In genomic region chr16:55811792-55812191, GRCm38 (mm10) we compare ENCODE assay signal across 27 mouse cellular contexts. TPM values are rescaled to one million over a fixed set of nuclear protein-coding genes. Genes with fewer than 3 reads are reported as not detected.
DNase-seq lines count a peak whose midpoint lies in the region; ATAC-seq and TF ChIP-seq lines count a peak whose summit lies in the region.
"Had no signal": no experiment of that assay in that cellular context is flagged by ENCODE, and none has a peak within 500 bp of the region (broad histone marks: within the 10 kb centered on the region; RNA-seq: fewer than 3 reads in every experiment).

No protein-coding gene starts in this region.

- H3K36me3 ChIP-seq in G1E (replicated peaks): peaks cover 69% of the 10 kb centered on the region
- H3K36me3 ChIP-seq in hindbrain, embryonic 13.5 days: peaks cover 43% of the 10 kb centered on the region

- H3K4me3 ChIP-seq in lung, adult 2 months (replicated peaks; ENCODE audit: extremely low read depth, low read depth, low read length): no peak overlapping the region
- no peak overlapping the region for H3K4me3 ChIP-seq in G1E (ENCODE audit: low read depth, low read length)
- H3K4me3 ChIP-seq in hindbrain, embryonic 13.5 days: no peak overlapping the region
- H3K4me3 ChIP-seq: embryonic facial prominence, embryonic 12.5 days; forebrain, embryonic 12.5 days; heart, embryonic 12.5 days; layer of hippocampus, adult 2 months; limb, embryonic 13.5 days; liver, embryonic 12.5 days; myocyte; neural tube, embryonic 13.5 days had no signal

- DNase-seq in lung, adult 2 months: peak; percentile 2
- no peak for DNase-seq in lung, postnatal 36 days
- no peak for DNase-seq in G1E (ENCODE audit: low spot score)
- no peak for DNase-seq in gastrocnemius, postnatal 14 days
- DNase-seq in gastrocnemius, postnatal 25 days: no peak
- DNase-seq: cerebellum, adult 11-12 months; cerebellum, postnatal 10 days; heart, postnatal 10 days; kidney, adult 9 months; kidney, postnatal 14 days; layer of hippocampus, postnatal 36 days; lung, adult 18-20 months; lung, postnatal 14 days; thymus, adult 18-20 months; thymus, postnatal 4 days had no signal

- no peak overlapping the region for H3K9ac ChIP-seq in hindbrain, embryonic 13.5 days
- H3K9ac ChIP-seq: embryonic facial prominence, embryonic 12.5 days; forebrain, embryonic 12.5 days; heart, embryonic 12.5 days; limb, embryonic 13.5 days; liver, embryonic 12.5 days; neural tube, embryonic 13.5 days had no signal

- TF ChIP-seq POLR2A in lung, adult 2 months (IDR thresholded peaks at IDR 0.05; ENCODE audit: borderline replicate concordance, extremely low read depth, low read depth, low read length): no peak

- H3K9me3 ChIP-seq in G1E (replicated peaks): no peaks in the 10 kb centered on the region
- no peaks in the 10 kb centered on the region for H3K9me3 ChIP-seq in hindbrain, embryonic 13.5 days
- H3K9me3 ChIP-seq: embryonic facial prominence, embryonic 12.5 days; forebrain, embryonic 12.5 days; heart, embryonic 12.5 days; limb, embryonic 13.5 days; liver, embryonic 12.5 days; neural tube, embryonic 13.5 days had no signal

- no peak for TF ChIP-seq CTCF in lung, adult 2 months (IDR thresholded peaks at IDR 0.05; ENCODE audit: insufficient read depth, low read length)
- no peak for TF ChIP-seq CTCF in G1E (IDR thresholded peaks at IDR 0.05; ENCODE audit: low read depth, low read length)

- H3K4me1 ChIP-seq in lung, adult 2 months (ENCODE audit: control insufficient read depth, insufficient read depth, low read length): peaks cover 10% of the 10 kb centered on the region
- H3K4me1 ChIP-seq in G1E (ENCODE audit: insufficient read depth, low read depth, low read length): peaks cover 9% of the 10 kb centered on the region
- H3K4me1 ChIP-seq in hindbrain, embryonic 13.5 days (replicated peaks): no peaks in the 10 kb centered on the region
- H3K4me1 ChIP-seq: forebrain, embryonic 12.5 days; heart, embryonic 12.5 days; liver, embryonic 12.5 days; neural tube, embryonic 13.5 days had no signal

- H3K4me2 ChIP-seq in hindbrain, embryonic 13.5 days: no peak overlapping the region
- H3K4me2 ChIP-seq: embryonic facial prominence, embryonic 12.5 days; forebrain, embryonic 12.5 days; heart, embryonic 12.5 days; limb, embryonic 13.5 days; liver, embryonic 12.5 days; neural tube, embryonic 13.5 days had no signal

- no peak overlapping the region for H3K27ac ChIP-seq in hindbrain, embryonic 13.5 days
- H3K27ac ChIP-seq: embryonic facial prominence, embryonic 12.5 days; forebrain, embryonic 12.5 days; layer of hippocampus, adult 2 months; limb, embryonic 13.5 days; liver, embryonic 12.5 days; neural tube, embryonic 13.5 days had no signal

- 78% methylated on average over 6 of the region's 6 CpGs for WGBS in lung, adult 2 months
- WGBS in hindbrain, embryonic 13.5 days: 92% methylated on average over 6 of the region's 6 CpGs

- ATAC-seq in G1E (ENCODE audit: extremely low read depth, insufficient number of reproducible peaks, low FRiP score, poor library complexity, severe bottlenecking): peak; percentile 28; the same call in 1 of the 2 replicates
- peak; percentile 44 to 63; a peak in 3 of 4 replicates for ATAC-seq in hematopoietic stem cell, adult 5-6 weeks (replicated peaks in 1 of 2; ENCODE audit: insufficient read depth in 1 of 2, low FRiP score in 2 of 2, low TSS enrichment in 1 of 2, low read depth in 1 of 2, poor library complexity in 2 of 2, severe bottlenecking in 2 of 2)
- no peak for ATAC-seq in hindbrain, embryonic 13.5 days (ENCODE audit: low FRiP score)
- ATAC-seq: liver, embryonic 12.5 days; midbrain, embryonic 16.5 days; Patski had no signal

- no peaks in the 10 kb centered on the region for H3K27me3 ChIP-seq in G1E (ENCODE audit: insufficient read depth, low read length)
- no peaks in the 10 kb centered on the region for H3K27me3 ChIP-seq in hindbrain, embryonic 13.5 days
- H3K27me3 ChIP-seq: embryonic facial prominence, embryonic 12.5 days; forebrain, embryonic 12.5 days; heart, embryonic 12.5 days; limb, embryonic 13.5 days; liver, embryonic 12.5 days; neural tube, embryonic 13.5 days; Patski had no signal

- intact Hi-C loops in gastrocnemius, postnatal 14 days (cut with DNase I; ENCODE audit: low total_unique reads): no loop called here

RNA-seq across cellular contexts. Expression of gene Nfkbiz, which starts 26.9 kb away (rescaled TPM):
- polyA plus RNA-seq in lung, adult 2 months (2012; rRNA removed): 13.4 and 15.3 TPM in 2 replicates
- total RNA-seq in G1E (2014; fragmentation: Nextera tagmentation) (5.5 and 5.7 TPM in 2 replicates), G1E (2017) (5.1 and 5.5 TPM in 2 replicates)
- polyA plus RNA-seq in G1E (2012): 0.74 and 0.92 TPM in 2 replicates
- total RNA-seq in hematopoietic stem cell, adult 5-6 weeks (2017): 84.1 and 85.5 TPM in 2 replicates
- 1 to 10 TPM; 1.5 to 1.6 TPM for total RNA-seq in gastrocnemius, postnatal 14 days (2021)
- 1.6 and 3.1 TPM in 2 replicates for polyA plus RNA-seq in hindbrain, embryonic 13.5 days (2015; fragmentation: Nextera tagmentation; extraction: Ambion mirVana)
- total RNA-seq in gastrocnemius, postnatal 25 days (2021): 1 to 10 TPM; 1.2 to 1.3 TPM

Comparison
In these comparisons a context has a peak if more than half of its experiments do, and no peak if none do; other contexts are left out.
1. RNA of gene Nfkbiz, which starts 26.9 kb away (total RNA-seq): 84.1 to 85.5 TPM in hematopoietic stem cell, adult 5-6 weeks; 5.1 to 5.7 TPM in G1E, 1.5 to 1.6 TPM in gastrocnemius, postnatal 14 days and 1.2 to 1.3 TPM in gastrocnemius, postnatal 25 days; every median in the first group is over 10 times any median in the second.